Mouse (Mus musculus): ENCODE measurements around the gene Myo19.
"Not testable (repeated sequence)": the region's sequence is repeated elsewhere in the genome, so short reads cannot be mapped to it uniquely, and the experiment has no call there.

Myo19 gene

DNA sequence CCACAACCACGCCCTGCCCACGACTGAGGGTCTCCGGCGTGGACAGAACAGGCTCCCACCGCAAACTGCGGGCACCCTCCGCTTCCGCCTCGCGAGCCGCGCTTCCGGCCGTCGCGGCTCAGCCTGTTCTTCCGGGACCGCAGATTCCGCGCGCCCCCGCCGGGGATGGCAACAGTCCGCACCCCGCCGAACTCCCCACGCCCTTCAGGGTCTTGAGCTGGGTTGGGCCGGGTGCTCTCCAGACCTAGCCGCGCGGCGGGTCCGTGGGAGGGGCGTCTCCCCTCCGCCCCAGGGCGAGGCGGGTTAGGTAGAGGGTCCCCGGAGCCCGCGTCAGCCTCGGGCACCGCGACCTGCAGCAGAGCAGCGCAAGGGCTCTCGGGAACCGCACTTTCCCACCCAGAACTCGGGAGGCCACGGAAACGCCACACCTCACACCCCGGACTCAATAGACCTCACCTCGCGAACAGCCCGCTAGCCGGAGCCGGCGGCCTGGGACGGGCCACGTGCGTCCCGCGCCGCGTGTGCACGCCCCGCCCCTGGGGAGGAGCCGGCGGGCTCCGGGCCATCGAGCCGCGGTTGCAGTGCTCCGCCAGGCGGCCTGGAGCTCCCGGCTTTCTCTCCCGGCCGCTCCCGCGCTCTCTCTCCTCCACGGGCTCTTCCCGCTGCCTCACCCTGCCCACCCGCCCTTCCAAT lies at the start of gene Myo19, which contains the start of gene Pigw:
Gene Myo19, plus strand, starts transcription at position 377 of the 693 bp plus-strand sequence.
Gene Pigw, minus strand, starts transcription at position 514 of the 693 bp plus-strand sequence.
- peak; percentile 82 for DNase-seq (ENCODE audit: extremely low spot score)

DNA sequence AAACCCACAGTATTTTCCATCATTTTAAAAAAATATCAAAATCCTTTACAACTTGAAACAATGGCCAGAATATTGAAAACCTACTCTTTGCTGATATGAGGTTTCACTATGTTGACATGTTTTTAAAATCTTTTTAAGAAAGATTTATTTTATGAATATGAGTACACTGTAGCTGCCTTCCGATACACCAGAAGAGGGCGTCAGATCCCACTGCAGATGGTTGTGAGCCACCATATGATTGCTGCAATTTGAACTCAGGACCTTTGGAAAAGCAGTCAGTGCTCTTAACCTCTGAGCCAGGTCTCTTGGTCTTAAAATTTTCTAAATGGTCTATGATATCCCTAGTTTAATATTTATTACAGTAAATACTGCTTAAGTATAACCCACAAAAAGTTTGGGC lies 40.6 kb upstream of the Myo19 start:
- DNase-seq (ENCODE audit: extremely low spot score) = no peak

DNA sequence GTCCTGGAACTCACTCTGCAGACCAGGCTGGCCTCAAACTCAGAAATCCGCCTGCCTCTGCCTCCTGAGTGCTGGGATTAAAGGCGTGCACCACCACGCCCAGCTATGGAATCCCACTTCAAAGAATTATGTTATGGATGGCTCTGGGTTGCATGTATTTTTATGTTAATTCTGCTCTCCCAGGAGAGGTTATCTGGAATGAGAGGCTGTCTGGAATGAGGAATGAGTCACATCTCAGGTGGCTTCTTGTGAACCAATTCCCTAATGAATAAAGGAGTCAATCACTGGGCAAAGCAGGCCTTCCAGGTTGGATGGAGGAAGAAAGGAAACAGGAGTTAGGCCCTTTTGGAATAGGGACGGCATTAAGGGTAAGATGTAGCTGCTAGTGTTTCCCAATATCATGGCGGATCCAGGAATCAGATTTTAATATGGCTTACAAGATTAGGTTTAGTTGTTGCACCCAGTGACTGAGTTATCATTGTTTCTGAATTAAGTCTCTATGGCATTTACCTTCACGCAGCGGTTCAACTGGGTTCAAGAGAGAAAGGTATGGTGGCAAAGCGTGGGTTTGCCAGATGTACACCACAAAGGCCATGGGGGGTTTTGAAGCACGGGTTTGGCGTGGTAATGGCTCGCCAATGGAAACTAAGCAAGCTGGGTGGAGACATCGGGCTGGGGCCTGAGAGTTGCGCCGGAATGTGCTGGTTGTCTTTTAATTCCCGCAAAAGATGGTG lies 33.0 kb upstream of the Myo19 start:
- no peak for DNase-seq (ENCODE audit: extremely low spot score)

DNA sequence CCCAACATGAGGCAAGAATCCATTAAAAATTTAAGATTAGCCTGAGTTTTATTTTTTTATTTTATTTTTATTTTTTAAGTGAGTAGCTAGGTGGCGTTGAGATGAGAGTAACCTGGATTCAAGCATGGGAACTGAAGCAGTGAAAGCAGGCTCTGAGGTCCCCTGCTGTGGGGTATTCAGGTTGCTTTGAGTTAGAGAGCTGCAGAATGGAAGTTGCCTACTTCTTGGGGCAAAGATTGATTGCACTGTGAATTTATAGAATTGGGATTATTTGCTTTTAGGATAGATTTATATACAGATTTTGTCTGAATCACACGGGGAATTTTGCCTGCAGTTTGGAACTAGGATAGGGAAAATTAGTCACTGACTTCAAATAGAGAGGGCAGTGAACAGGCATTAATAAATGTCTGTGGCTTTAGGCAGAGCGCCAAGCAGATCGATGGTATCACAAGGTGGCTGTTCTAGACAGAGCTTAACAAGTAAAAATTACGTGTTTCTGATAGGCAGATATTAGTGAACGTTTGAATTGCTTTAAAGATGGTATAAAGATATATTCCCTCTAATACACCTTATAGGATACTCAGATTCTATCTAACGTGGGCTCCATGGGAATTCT lies 32.4 kb upstream of the Myo19 start:
- no peak for DNase-seq (ENCODE audit: extremely low spot score)

DNA sequence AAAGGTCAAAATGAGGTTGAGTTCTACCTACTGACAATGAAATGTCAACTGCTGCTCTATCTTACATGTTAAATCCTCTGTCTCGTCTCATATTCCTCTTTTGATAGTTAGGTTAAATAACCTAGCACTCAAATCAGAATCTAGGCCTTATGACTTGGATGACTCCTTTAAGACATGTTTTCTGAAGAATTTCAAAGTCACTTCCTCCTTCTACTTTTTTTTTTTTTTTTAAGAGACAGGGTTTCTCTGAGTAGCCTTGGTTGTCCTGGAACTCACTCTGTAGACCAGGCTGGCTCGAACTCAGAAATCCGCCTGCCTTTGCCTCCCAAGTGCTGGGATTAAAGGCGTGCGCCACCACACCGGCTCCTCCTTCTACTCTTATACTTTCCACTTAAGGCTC lies 24.7 kb upstream of the Myo19 start:
- DNase-seq (ENCODE audit: extremely low spot score) = no peak

DNA sequence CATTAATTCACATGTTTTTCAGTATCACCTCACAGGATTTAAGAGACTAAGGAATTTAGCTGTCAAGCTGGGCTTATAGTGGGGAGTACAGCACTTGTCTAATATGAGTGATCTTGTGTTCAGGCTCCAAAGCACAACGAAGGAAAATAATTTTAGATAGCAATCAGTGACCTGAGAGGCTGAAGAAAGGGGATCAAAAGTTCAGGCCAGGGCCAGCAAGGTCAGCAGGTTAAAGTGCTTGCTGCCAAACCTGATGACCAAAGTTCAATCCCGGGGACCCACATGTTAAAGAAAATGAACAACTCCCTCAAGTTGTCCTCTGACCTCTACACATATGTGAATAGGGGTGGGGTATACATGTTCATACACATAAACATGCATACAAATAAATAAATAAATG lies 14.7 kb upstream of the Myo19 start:
- DNase-seq (ENCODE audit: extremely low spot score) = no peak

DNA sequence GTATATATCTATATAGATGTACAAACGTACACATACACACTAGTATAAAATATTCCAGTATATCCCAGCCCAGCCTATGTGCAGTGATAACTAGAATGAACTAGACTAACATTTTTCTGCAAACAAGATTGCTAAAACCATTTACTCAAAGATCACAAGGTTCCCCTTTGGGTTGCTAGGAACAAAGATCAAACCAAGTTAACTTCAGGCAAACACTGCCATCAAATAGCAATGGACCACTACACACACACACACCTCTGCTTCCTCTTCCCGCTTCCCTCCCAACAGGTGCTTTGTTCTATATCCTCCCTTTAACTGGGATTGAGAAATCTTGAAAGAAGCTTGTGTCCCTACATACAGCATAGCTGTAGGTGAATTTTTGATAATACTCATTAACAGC lies 12.4 kb upstream of the Myo19 start:
- no peak for DNase-seq (ENCODE audit: extremely low spot score)

DNA sequence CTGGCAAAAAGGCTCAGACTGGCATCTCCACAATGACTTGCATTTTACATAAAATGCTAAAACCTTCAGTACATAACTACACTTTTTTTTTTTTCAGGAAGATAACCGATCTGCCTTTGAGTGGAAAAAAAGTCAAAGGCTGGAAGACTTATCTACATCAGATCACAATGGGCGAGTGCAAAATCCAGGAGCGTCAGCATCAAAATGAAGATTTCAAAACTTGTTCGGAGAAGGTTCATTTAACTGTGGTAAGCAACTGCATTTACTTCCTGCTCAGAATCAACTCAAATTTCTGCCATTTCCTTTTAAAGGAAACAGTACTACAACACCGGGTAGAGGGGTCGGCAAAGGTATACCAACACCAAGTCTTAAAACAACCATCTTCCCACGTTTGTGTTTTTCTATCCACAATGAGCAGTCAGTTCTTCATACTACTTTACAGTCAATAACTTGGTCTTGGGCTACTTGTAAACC lies 11.1 kb upstream of the Myo19 start:
- DNase-seq (ENCODE audit: extremely low spot score) = no peak

DNA sequence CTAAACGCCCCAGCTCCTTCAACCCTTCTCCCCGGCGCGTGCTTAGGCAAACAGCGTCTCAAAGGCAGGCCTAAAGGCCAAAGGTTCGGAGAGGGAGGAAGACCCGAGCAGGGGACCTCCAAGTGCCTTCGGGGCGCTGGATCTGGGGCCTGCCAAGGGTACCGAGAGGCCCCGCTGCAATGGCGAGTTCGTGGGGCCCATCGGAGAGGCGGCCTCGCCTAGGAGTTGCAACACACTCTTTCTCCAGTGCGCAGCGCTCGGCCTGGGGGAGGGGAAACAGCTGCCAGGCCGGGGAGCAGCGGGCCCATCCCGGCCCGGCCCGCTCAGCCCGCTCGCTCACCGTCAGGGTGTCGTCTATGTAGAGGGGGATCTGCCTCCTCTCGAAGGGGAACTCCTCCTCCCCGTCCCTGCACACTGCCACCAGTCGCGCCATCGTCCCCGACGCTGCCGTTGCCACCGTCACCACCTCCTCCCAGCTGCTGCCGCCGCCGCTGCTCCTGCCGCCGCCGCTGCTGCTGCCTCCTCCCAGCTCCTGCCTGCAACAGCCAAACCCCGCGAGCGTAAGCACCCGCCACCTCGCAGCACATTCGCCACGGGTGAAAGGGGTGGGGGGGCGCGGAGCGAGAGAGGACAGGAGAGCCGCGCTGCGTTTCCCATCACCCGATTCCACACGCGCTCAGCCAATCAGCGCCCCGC lies 10.3 kb upstream of the Myo19 start:
- DNase-seq (ENCODE audit: extremely low spot score) = peak; percentile 99

DNA sequence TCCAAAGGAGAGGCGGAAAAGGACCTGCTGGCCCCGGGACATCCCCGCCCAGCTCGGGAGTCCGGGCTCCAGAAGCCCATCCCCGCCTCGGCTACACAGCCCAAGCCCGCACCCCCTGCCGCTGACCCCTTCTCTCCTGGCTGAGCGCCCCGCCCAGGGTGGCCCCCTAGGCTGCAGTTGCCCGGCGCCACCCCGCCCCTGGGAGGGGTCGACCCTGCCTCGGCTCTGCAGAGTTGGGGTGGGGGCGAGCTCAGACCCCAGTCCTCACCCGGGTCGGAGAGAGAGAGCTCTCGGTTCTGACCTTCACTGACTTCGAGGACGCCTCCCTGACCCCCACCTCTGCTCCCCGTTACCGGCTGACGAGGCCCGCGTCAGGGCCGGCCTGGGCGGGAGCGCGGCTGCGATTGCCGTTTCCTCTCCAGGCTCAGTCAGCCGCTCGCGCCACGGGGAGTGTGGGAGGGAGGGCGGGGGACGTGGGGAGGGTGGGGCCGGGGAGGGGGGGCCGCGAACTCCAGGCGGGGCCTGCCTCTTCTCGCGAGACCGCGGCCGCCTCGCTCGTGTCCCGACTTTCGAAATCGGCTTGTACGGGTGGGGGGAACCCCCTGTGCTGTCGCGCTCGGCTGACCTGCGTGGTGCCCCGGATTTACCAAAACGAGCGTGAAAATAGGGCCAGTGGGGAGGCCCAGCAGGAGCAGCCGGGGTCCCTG lies 9.5 kb upstream of the Myo19 start, which contains the start of gene Ggnbp2:
Gene Ggnbp2, minus strand, starts transcription at position 481 of the 707 bp plus-strand sequence.
- DNase-seq (ENCODE audit: extremely low spot score) = peak; percentile 94

DNA sequence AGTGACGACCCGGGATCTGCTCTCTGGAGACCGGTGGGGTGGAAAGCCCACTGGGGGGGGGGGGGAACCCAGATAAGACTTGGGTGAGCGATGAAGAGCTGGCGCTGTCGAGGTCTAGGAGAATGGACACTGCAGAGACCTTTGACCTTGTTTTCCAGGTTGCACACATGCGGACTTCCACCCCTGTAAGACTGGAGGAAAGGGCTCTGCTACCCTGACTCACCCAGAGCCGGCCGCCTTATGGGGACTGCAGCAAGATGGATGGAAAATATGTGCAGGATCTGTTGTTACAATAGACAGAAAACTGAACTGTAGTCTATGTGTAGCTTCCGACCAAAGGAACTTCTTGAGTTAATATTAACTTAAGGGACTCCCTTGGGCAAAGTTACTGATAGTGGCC lies 8.9 kb upstream of the Myo19 start:
- DNase-seq (ENCODE audit: extremely low spot score) = no peak

DNA sequence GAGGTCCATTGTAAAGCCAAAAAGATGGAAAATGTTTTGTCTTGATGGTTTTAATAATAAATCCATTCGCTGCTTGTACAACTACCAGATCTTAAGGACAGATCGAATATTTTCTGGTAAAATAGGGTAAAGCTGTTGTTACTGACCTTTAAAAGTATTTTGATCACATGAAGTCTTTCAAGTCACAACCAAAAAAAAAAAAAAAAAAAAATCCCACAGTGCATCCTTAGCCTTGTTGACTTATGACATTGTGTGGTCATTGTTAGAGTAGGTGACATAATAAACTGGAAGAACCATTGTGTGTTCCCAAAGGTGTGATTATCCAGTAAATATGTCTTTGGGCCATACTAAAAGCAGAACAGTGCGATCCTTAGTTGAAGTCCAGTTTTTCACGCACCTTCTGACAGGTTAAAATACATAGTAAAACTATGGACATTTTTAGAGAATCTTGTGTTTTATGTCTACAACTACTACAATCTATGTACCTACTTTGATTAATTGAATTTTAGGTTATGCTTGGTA lies 8.3 kb upstream of the Myo19 start:
- DNase-seq (ENCODE audit: extremely low spot score) = no peak

DNA sequence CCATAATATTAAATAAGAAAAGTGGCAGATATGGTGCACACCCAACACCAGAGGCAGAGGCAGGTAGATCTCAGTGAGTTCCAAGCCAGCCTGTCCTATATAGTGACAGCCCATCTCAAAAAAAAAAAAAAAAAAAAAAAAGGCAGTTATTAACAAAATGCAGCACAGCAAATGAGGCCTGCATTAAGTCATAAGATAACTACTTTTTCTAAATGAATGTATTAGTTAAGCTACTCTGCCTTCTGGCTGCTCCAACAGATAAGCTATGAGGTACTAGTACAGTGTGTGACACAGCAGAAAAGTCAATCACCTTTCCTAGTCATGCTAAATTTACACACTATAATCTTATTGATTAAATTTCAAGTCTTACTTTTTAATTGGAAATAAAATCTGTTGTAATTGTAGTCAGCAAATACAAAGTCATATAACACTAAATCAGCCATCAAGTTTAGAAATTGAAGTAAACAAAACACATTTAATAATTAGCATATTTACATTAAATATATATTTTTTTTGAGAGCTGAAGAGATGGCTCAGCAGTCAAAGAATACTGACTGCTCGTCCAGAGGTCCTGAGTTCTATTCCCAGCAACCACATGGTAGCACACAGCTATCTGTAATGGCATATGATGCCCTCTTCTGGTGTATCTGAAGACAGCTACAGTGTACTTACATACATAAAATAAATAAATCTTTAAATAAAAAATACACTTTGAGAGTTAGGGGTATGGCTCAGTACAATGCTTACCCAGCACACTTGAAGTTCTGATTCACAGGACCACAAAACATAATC lies 6.7 kb upstream of the Myo19 start:
- no peak for DNase-seq (ENCODE audit: extremely low spot score)

DNA sequence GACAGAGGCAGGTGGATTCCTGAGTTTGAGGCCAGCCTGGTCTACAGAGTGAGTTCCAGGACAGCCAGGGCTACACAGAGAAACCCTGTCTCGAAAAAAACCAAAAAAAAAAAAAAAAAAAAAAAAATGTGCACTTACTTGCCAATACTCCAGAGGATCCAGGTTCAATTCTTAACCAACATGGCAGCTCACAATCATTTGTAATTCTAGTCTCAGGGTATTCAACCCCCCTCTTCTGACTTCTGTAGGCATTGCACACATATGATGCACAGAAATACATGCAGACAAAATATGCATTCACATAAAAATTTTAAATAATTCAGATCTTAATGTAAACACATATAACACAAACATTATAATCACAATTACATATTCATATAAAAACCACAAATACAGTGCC lies 3.9 kb upstream of the Myo19 start:
- DNase-seq (ENCODE audit: extremely low spot score) = not testable (repeated sequence)

DNA sequence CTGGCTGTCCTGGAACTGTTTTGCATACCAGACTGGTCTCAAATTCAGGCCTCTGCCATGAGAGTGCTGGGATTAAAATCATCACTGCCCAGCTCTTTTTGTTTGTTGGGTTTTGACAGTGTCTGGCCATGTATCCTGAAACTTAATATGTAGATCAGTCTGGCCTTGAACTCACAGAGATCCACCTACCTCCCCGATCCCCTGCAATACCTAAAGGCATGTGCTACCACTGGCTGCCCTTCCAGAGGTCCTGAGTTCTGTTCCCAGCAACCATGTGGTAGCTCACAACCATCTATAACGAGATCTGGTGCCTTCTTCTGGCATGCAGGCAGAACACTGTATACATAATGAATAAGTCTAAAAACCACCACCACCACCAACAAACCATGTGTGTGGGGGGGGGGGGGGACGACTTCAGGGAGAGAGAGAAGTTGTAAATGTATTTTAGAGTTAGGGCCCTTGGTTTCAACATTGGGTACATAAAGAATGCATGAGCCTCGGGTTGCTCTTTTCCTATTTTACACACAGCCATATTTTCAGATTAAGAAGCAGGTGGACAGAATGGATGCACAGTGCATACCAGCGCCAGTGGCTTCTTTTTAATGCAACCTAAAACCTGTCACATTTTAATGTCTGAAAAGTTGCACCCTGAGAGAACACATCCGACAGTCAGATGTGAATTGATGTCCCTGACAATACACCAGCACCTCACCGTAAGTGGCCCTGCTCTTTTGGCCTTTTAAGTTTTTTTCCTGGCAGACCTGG lies 759 bp upstream of the Myo19 start:
- DNase-seq (ENCODE audit: extremely low spot score) = peak; percentile 5

DNA sequence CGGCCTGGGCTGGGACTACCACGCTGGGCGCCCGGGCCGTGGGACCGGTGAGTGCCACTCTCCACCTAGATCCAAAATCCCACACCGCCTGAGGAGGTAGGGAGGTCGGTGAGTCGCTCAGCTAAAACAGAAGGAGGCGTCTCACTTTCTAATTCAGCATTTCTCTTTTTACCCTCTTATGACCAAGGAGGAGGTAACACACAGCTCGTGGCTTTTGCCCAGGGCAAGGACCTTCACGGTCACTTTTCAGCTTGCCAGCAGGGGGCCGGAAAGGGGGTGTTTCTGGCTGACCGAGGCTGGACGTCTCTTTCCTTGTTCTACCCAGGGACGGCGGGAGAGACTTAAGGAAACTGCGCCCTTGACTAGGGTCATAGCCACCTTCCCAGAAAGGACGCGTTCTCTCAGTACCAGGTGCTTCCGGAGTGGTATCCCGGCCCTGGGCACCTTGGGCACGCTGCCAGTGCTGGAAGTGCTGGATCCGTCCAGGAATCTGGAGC lies 565 bp downstream of the Myo19 start:
- DNase-seq (ENCODE audit: extremely low spot score) = no peak

DNA sequence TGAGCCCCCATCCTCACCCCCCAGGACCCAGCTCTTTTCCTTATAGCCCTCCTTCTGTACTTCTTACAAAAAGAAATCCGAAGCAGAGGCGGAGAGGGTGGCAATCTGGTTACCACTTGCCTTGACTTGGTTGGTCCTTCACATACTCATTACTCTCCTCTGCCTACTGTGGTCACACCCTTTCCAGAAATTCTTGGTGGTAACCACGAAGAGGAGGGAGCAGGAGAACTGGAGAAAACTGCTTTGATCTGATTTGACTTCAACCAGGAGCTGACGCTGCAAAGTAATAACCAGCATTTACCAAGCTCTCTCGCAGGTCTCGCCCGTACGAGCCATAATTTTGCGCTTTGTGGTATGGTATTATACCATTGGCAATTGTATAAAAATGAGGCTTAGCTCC lies 1.0 kb downstream of the Myo19 start:
- DNase-seq (ENCODE audit: extremely low spot score) = no peak

DNA sequence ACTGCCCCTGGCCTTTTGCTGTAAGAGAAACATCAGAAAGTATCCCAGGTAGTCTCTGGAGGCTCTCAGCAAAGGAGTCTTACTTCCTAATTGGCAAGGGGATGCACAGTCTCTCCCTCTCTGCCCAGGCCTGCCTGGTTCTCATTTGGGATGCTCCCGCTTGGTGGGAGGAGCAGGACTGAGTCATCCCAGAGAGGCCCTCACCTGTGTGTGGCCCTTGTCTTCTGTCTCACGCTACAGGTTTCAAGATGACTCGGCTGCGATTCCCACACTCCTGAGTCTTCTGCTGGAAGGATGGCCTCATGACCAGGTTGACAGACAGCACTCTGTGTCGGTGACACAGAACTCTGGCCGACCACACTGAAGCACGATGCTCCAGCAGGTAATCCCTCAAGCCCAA lies 2.4 kb downstream of the Myo19 start:
- DNase-seq (ENCODE audit: extremely low spot score) = no peak

DNA sequence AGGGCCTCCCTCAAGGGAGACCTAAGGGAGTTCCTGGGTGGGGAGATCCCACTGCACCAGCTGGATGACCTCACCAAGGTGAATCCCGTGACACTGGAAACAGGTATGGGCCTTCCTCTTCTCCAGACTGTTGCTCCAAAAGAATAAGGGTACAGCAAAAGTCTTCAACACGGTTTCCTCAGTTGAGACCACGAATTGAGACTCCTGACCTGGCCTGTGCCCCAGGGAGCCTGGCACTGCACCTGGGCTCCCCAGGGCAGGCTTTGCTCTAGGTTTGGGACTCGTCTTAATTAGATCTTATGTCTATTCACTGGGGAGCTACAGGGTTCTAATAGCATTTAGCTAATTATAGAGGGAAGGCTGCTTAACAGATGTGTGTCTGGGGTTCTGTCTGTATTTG lies 5.3 kb downstream of the Myo19 start:
- DNase-seq (ENCODE audit: extremely low spot score) = no peak

DNA sequence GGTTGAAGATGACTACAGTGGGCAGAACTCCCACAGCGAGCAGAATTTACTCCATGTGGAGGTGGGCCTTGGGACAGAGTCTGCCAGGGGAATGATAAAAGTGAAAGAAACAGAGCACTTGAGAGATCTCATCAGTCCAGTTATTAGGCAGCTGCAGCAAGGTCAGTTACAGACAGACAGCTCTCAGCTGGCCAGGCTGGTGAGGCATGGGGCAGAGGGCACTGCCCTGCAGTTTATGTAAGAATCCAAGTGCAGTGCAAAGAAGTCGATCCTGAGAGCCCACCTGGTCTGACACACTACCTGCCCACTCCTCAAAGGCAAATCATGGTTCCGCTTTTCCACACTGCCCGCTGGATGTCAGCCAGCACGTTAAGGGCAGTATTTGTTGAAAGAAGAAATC lies 6.3 kb downstream of the Myo19 start:
- DNase-seq (ENCODE audit: extremely low spot score) = no peak
